Mouse (Mus musculus) 416B (cell line): ENCODE measurements at regions not wholly inside any gene's neighbourhood (a gene's known extent, or its start where the extent isn't known, plus 50 kb on each side); places are given as distances from the start of the nearest gene placed in this dataset.

Experiments used
- DNase-seq: peaks from one replicate; pipeline ENCODE4 v3.0.0; 2011; ENCODE audit warnings: low read depth

- no peak for DNase-seq
These were observed 109.2 kb upstream of the Sash1 start for GRCm38 (mm10) chr10:8995097-8995496.

GRCm38 (mm10) chr10:8986339-8986738 is 100.5 kb upstream of the Sash1 start:
- no peak for DNase-seq

GRCm38 (mm10) chr10:8983347-8983746 is 97.5 kb upstream of the Sash1 start:
- no peak for DNase-seq

GRCm38 (mm10) chr10:8980568-8980967 is 94.7 kb upstream of the Sash1 start:
- no peak for DNase-seq

GRCm38 (mm10) chr10:8978595-8978994 is 92.7 kb upstream of the Sash1 start:
- no peak for DNase-seq

GRCm38 (mm10) chr10:8973934-8974333 is 88.1 kb upstream of the Sash1 start:
- peak; percentile 66 for DNase-seq

GRCm38 (mm10) chr10:8972789-8973551 is 87.1 kb upstream of the Sash1 start:
- DNase-seq, result no peak

GRCm38 (mm10) chr10:8970807-8971206 is 84.9 kb upstream of the Sash1 start:
- no peak for DNase-seq

GRCm38 (mm10) chr10:8969586-8969985 is 83.7 kb upstream of the Sash1 start:
- DNase-seq, result no peak

GRCm38 (mm10) chr10:8969016-8969415 is 83.1 kb upstream of the Sash1 start:
- DNase-seq, result no peak

- DNase-seq, result no peak
These were observed 82.5 kb upstream of the Sash1 start for GRCm38 (mm10) chr10:8968276-8968923.

- DNase-seq, result no peak
These were observed 77.1 kb upstream of the Sash1 start for GRCm38 (mm10) chr10:8962921-8963320.

GRCm38 (mm10) chr10:8960964-8961675 is 75.2 kb upstream of the Sash1 start:
- no peak for DNase-seq

- DNase-seq, result no peak
These were observed 74.5 kb upstream of the Sash1 start for GRCm38 (mm10) chr10:8960275-8960960.

- DNase-seq, result no peak
These were observed 69.8 kb upstream of the Sash1 start for GRCm38 (mm10) chr10:8955499-8956211.

- no peak for DNase-seq
These were observed 68.1 kb upstream of the Sash1 start for GRCm38 (mm10) chr10:8954003-8954402.

- DNase-seq, result no peak
These were observed 67.1 kb upstream of the Sash1 start for GRCm38 (mm10) chr10:8952922-8953321.

- DNase-seq, result no peak
These were observed 66.1 kb upstream of the Sash1 start for GRCm38 (mm10) chr10:8951937-8952336.

- no peak for DNase-seq
These were observed 65.5 kb upstream of the Sash1 start for GRCm38 (mm10) chr10:8951236-8951825.

GRCm38 (mm10) chr10:8948227-8948626 is 62.4 kb upstream of the Sash1 start:
- DNase-seq, result no peak

GRCm38 (mm10) chr10:8945195-8945751 is 59.4 kb upstream of the Sash1 start:
- DNase-seq, result peak; percentile 7
